Mouse (Mus musculus) megakaryocyte progenitor cell, adult 5-6 weeks (primary cell): ENCODE measurements around the gene Mamdc2. TPM values are rescaled to one million over a fixed set of nuclear protein-coding genes. Genes with fewer than 3 reads are reported as not detected.

Experiments used
- ATAC-seq: replicated peaks from 2 replicates; pipeline ENCODE4 v1.8.0; 2016; ENCODE audit warnings: mild to moderate bottlenecking, moderate TSS enrichment, inconsistent platforms; ENCODE audit not compliant: poor library complexity
- total RNA-seq, 2 experiments: library from RNA; stranded (forward) in 1 of 2; stranded (reverse) in 1 of 2; fragments of 157-497, 149-512 nt in 1 of 2; fragments of 200-1000 nt in 1 of 2; gene quantifications; 2 replicates each; pipeline versions ENCODE4 v1.2.3 to v1.2.4; 2015 to 2017

Gene Mamdc2
- total RNA-seq, 2 experiments from 2014 or later = 0.17 to 0.35 TPM

DNA sequence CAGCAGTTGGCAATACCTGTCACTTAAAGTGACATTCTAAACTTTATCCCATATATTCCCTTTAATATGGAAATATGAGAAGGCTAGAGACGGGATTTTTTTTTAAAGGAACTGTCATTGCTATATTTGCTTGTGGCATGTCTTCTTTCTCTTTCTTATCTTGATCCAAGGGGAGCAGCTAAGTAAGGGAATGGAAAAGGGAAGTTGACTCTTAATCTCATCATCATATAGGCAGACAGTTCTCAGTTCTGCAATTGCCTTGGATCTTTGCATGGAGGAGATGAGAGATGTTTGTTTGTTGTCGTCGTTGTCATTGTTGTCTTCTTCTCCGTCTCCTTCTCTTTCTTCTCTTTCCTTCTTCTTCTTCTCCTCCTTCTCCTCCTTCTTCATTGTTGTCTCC lies 79.0 kb downstream of the Mamdc2 start:
- peak; percentile 70 for ATAC-seq

DNA sequence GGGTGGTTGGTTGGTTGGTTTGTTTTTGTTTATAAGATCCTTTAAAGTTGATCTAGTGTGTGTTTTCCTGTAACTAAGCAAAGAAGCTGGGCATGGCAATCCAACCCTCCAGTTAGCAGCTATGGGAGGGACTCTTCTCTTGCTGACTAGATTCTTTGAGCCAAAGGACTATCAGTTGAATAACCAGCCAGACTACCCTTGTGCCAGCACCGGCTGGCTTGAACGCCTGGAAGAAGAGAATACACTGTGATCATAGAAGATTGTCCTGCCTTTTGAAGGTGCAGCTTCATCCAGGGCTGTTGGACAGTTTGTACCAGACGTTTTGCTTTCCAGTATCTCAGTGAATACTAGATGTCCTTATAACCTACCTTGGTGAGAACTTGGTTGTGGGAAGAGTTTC lies 86.2 kb downstream of the Mamdc2 start:
- no peak for ATAC-seq

DNA sequence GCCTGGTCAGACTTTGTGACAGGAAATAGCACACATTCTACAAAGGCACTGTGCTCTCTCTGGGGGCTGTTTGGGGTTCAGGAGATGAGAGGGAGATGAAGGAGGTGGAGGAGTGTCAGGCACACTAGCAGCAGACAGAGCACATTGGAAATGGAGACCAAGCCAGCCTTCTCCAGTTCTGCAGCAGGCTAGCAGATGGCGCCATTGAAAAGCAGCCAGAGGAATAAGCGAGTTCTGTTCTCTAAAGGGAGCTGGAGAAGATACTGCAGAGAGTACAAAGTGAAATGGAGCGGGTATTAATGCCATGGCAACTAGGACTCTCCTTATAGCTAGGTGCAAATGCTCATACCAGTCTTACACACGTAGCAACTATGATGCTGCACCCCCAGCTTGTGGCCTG lies 87.1 kb downstream of the Mamdc2 start:
- ATAC-seq = no peak

DNA sequence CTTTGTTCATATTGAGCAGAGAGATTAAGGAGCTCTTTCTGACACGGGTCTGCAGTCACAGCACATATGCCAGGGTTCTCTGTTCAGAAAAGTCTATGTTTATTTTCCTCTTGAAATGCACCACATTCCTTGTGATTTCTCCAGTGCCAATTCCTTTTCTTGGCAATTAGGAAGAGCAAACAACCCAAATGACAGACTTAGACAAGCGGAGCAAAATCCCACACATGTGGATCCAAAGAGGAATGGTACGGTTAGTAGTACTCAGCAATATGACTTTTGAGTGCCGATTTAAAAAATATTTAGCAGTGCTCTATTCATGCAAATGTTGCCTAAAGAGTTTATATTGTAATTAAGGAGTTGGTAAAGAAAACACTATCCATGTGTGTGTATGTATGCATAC lies 87.7 kb downstream of the Mamdc2 start:
- ATAC-seq = no peak

DNA sequence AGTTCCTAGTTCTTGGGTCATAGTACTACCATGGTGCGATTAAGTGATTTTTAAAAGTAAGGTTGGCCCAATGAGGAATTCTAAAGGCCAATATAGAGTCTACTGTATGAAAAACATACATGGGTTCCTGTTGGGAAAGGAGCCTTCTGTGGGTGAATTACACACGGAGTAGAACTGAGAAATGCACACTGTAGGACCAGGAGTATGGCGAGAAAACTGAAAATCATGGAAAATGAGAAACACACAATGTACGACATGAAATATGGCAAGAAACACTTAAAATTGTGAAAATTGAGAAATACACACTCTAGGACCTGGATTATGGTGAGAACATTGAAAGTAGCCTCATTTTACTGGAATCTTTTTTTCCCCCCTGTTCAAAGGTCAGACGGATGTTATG lies 91.0 kb downstream of the Mamdc2 start:
- no peak for ATAC-seq

DNA sequence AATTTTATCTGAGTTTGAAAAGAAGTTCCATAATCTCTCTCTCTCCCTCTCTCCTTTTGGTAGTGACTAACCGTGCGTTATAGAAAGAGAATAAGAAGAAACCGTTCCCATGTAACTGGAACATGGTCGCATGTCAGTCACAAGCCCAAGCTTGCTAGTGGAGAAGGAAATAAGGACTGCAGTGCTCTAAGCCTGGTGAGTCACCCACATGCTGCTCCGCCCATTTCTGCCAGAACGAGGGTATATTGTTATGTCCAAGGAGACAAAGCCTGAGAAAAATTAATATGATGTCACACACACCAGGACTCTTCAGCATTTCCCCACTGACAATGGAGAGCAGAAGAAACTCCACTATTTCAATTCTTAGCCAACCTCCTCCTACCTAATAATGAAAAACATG lies 93.5 kb downstream of the Mamdc2 start:
- no peak for ATAC-seq

DNA sequence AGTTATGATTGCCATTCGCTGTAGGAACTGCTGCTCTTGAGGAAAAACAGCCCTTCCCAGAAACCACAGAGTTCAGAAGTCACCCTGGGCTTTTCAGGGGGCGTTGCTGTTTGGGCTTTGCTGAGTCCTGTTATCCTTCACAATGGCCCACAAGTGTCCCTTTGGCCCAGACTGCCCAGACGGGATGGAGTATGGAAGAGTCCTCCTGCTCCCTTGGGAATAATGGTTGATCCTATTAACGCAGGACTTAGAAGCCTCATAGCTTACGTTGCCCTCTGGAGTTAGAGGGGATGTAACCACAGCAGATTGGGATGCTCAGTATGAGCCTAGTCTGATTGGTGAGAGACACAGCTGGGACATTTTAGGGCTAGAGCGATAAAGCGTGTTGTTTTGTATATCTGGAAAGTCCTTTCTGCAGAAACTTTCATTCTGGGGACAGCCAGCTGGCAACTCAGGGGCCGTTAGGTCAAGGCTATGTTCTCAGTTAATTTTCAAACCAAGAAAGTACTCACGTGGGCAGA lies 94.3 kb downstream of the Mamdc2 start:
- no peak for ATAC-seq

DNA sequence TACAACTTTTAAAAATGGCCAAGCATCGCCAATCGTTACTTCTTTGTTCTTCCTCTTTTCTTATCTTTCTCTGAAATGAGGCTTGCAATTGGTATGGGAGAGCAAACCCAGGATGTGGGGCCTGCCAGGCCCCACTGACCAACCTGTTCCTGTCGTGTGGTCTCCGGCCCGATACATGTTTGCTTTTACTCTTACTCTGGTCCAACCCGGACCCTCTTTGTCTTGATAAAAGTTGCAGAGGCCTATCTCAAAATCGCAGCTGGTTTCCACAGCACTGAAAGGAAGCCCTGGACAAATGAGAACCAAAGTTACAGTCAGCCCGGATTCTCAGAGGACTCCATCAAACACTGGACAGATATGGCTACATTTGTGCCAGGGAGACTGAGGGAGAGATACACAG lies 95.1 kb downstream of the Mamdc2 start:
- peak; percentile 66 for ATAC-seq

DNA sequence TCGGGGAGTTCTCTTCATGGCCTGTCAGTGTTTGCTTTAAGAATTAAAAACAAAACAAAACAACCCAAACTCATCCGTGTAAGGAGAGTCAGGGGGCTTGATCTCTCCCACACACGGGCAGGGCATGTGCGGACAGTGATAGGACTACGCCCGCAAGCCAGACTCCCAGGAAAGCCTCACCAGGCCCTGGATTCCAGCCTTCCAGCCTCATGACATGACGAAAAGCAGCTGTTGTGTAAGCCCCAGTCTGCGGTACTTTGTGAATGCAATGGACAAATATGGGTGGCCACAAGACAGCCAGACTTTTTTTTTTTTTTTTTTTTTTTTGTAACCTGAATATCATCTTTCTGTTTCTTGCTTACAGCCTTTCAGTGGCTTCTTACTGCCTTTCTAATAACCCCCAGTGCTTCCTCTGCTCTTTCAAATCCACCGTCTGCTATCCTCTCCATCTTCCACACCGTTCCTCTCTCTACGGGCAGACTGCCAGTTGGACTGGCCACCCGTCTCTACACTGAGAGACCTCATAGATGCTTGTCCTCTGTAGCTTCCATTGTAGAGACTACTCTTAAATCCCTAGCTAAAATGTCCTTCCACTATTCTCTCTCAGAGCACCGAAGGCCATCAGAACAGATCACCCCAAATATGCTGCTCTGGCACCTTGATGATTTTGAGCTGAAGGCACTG lies 96.3 kb downstream of the Mamdc2 start:
- peak; percentile 41 for ATAC-seq

DNA sequence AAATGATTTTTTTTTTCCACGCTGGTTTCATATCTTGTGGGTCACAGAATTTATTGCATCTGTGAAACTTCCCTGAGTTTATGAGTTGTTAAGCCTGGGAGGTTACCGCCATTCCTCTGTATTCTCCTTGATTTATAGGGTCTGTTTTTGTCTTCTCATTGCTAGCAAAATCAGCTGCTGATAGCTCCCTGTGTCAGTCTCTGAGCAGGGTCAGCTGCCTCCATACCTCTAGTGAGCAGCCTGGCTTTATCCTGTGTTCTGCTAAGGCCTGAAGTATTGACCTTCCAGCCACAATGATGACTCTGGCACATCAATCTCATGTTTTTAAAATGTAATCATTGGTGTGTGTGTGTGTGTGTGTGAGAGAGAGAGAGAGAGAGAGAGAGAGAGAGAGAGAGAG lies 98.3 kb downstream of the Mamdc2 start:
- ATAC-seq = no peak

DNA sequence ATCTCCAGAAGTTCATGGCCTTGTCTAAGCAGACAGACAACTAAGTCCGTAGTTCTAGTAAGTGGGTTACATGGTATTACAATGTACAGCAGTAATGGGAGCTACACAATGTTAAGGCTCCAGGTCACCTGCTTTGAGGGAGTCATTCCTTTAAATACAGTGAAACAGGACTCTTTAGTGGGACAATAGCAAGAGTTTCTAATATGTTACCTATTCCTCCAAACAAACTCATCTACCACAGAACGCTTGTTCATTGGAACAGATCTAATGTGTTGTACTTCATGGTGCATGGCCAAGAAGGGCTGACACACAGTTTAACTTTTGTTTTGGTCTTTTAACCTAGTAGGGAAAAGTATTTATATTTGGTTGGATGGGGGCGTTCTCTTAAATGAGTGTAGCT lies 105.5 kb downstream of the Mamdc2 start:
- no peak for ATAC-seq

DNA sequence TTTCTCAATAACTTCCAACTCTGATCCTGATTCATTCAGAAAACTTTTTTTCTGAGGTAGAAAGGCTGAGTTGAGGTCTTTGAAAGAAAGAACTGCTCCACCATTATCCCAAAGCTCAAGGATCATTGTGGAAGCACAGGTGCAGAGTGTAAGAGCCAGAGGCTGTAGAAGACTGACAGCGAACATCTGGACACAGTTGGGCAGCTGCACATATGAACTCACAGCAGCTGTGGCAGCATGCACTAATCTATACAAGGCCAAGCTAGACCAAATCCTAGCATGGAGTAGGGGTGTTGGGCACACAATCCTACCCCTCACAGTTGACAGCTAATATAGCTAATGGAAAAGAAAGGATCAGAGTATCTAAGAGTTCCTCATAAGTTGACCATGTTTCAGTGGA lies 115.4 kb downstream of the Mamdc2 start:
- ATAC-seq = no peak

DNA sequence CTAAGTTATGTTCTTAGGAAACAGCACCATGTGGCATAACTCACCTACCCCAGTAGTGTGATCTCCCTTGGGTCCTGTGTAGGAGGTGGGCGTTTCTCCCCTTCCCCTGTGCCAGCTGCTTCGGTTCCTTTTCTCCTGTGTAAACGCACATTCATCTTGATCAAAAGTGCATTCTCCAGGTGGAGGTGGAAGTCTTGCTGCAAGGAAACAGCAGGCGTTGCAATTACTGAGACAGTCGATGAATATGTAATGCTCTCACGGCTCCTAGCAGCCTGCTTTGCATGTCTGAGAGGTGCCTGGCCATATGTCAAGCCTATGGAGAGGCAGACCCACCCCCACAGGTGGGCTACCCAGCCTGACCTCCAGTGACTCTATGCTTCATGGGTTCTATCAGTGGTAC lies 117.4 kb downstream of the Mamdc2 start:
- no peak for ATAC-seq

DNA sequence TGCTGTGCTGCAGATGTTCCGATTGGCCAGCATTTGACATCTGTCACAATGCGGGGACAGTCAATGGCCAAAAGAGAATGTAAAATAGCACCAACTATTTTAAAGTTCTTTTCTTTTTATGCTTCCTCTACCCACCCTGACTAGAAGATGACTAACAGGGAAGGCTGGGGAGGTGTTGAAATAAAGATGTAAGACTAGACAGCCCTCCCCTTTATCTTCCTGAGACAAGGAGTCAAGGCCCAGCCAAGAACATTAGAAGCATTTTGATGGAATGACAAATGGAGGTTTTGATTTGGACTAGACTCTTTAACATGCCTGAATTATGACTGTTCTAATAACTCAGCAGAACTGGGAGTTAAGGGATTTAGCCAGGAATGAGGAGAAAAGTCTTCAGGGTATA lies 118.9 kb downstream of the Mamdc2 start:
- no peak for ATAC-seq

DNA sequence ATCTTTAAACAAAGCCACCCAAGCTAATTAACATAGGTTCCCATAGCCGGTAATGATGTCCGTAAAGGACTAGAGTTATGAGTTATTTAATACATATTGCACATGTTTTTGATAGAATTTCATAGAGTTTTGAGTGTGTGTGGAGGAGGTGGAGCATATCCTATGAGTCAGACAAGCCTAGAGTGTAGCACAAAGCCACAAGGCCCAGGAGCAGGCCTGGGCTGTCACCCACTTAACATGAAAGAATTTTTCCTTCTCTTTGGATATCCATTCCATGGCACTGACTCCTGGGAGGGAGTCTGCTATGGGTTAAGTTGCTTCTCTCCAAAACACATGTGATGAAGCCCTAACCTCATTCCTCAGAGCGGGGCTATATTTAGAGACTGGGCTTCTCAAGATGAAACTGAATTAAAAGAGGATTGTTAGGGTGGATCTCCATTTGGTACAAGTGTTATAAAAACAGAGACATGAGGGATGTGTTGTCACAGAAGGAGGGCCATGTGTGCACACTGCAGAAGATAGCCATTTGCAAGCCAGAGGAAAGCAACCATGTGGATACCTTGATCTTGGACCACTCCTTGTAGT lies 121.1 kb downstream of the Mamdc2 start:
- no peak for ATAC-seq

DNA sequence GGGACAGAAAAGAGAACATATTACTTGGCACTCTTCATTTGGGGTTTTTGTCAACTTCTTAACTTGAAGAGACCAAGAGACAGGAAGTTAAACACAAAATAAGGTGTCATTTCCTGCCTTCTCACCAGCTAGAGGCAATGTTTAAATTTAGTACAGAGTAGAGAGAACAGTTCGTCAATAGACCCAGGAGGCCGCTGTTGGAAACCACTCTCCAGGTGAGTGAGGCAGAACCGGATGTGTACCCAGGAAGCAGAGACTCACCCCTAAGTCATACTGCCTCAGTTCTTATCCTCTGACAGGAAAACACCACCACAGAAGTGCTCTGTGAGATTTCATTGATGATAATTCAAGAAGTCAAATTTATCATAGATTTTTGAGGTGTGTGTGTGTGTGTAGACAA lies 125.1 kb downstream of the Mamdc2 start:
- peak; percentile 31; the same call in 1 of the 2 replicates for ATAC-seq

DNA sequence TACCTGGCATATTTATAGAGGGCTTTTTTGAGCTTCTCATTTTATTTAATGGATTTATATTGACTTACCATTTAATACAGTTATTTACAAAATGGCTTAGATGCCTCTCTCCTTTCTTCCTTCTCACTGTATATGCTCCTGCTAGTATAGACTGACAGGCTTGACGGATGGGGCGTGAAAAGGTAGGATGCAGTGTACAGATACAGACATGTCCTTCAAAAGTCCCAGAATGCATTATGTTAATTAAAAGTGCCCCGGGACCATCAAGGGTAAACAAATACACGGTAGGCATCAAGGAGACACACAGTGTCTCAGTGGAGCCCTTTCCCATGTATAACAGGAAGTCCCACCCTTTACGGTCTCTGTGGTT lies 130.3 kb downstream of the Mamdc2 start:
- no peak for ATAC-seq

DNA sequence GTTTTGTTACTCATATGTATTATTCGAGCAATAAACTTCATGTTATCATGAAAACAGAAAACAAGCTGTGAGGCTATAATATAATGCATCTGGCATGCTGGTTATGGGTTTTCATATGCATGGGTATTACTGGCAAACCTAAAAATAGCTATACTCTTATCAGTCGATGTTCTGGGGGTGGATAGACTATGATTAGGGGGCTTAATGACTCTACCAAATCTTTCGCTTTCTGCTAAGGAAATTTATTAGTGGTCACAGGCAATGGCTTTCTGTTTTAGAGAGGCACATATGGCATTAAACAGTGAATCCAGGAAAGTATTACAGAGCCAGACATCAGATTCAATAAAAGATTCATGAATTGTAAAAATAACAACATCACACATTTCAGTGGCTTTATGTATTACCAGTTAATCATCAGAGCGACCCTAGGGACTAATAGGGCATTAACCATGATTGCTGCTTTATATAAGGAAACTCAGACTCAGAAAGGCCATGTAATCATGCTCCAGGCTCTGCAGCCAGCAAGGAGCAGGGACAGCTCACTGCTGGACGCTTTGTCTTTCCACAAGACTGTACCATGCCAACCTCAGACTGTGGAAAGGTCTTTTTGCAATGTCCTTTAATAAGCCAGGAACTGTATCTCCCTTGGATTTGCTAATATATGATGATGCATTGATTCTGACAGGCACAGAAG lies 130.8 kb downstream of the Mamdc2 start:
- no peak for ATAC-seq

DNA sequence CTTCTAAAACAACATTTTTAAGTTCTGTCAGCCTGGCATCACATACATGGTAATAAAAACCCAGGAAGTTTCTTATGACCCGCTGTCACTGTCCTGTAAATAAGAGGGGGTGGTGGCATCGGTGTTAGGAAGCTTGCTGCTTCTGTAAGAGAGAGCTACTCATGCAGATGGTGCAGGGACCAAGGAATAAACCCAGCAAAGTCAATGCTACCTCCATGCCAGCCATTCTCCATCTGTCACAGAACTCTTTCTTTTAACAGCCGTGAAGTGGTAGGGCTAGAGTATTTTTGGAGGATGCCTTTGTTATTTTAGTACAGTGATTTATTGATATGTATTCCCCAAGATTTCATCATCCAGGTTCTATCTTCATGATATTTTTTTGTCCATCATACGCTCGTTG lies 131.4 kb downstream of the Mamdc2 start:
- no peak for ATAC-seq

DNA sequence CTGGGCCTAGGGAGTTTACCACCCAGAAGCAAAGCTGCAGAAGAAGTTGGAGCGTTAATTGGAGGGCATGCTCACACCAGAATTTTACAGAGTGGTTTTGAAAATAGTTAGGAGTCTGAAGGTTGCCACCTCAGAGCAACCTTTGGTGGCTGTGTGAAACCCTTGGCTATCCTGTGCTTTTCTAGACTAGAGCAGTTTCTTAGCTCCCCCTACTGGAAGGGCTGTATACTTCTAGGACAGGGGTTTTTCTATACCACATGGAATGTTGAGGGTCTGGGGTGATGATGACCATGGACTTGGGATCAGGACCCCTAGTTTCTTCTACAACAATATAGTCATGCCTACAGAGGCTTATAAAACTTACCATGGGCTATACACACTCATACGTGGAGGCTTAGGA lies 138.3 kb downstream of the Mamdc2 start:
- ATAC-seq = no peak; the same call in 1 of the 2 replicates

DNA sequence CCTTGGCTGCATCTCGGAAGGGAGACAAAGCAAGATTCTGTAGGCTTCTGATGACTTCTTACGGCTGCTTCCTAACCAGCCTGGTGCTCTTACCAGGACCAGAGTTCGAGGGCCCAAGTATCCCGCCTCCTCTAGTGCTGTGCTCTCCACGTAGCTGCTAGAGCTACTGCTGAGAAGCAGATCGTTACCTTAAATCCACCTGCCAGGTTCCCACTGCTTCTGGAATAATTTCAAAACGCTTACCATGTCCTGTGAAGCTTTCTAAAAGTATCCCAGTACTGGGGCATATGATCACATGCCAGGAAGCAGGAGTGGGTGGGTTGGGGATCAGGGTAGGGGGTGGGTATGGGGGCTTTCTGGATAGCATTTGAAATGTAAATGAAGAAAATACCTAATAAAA lies 141.6 kb downstream of the Mamdc2 start:
- ATAC-seq = no peak

DNA sequence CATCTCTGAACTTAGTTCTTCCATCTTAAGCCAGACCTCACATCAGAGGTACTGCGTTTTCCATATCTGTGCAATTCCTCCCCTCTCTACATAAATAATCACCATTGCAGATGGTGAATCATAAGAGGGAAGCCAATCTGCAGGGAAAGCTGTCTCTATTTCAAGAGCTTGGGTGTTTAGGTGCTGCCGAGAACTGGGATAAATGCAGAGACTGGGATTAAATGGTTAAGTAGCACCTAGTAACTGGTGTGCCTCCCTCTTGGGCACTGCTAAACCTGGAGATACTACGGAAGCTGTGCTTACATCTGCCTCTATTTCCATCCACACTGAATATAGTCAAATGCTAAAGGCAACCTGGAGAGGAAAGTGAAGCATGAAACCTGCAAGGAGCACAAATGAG lies 148.3 kb downstream of the Mamdc2 start:
- no peak for ATAC-seq
